Comparison of ENCODE assay signal across 27 mouse cellular contexts in genomic region chr10:47741667-47742066, GRCm38 (mm10).
"Had no signal": no experiment of that assay in that cellular context is flagged by ENCODE, and none has a peak within 500 bp of the region (broad histone marks: within the 10 kb centered on the region; RNA-seq: fewer than 3 reads in every experiment).

No protein-coding gene starts in this region.

- H3K36me3 ChIP-seq: limb, embryonic 10.5 days; limb, embryonic 12.5 days; limb, embryonic 13.5 days; limb, embryonic 15.5 days; liver, embryonic 12.5 days; liver, embryonic 13.5 days; liver, embryonic 15.5 days; lung, embryonic 15.5 days; midbrain, embryonic 10.5 days; midbrain, embryonic 12.5 days; midbrain, embryonic 13.5 days; midbrain, embryonic 15.5 days had no signal

- H3K4me2 ChIP-seq: limb, embryonic 12.5 days; limb, embryonic 13.5 days; limb, embryonic 15.5 days; liver, embryonic 11.5 days; liver, embryonic 12.5 days; liver, embryonic 13.5 days; liver, embryonic 15.5 days; lung, embryonic 14.5 days; lung, embryonic 15.5 days; midbrain, embryonic 11.5 days; midbrain, embryonic 12.5 days; midbrain, embryonic 13.5 days; midbrain, embryonic 15.5 days had no signal

- H3K27me3 ChIP-seq: limb, embryonic 12.5 days; limb, embryonic 13.5 days; limb, embryonic 15.5 days; liver, embryonic 12.5 days; liver, embryonic 13.5 days; liver, embryonic 15.5 days; lung, embryonic 15.5 days; megakaryocyte, embryonic 14.5 days; midbrain, embryonic 12.5 days; midbrain, embryonic 13.5 days; midbrain, embryonic 15.5 days had no signal

- H3K4me3 ChIP-seq: left cerebral cortex, adult 2 months; limb, embryonic 10.5 days; limb, embryonic 12.5 days; limb, embryonic 13.5 days; limb, embryonic 15.5 days; liver, embryonic 12.5 days; liver, embryonic 13.5 days; liver, embryonic 15.5 days; lung, embryonic 15.5 days; megakaryocyte, embryonic 14.5 days; midbrain, embryonic 10.5 days; midbrain, embryonic 12.5 days; midbrain, embryonic 13.5 days; midbrain, embryonic 15.5 days had no signal

- DNase-seq: left cerebral cortex, postnatal 4 days; liver; liver, embryonic 13.5 days; liver, postnatal 0 days; lung, adult 18-20 months; lung, adult 2 months; lung, embryonic 14.5 days; lung, postnatal 10 days; lung, postnatal 14 days; lung, postnatal 36 days; lung, postnatal 4 days; midbrain, embryonic 14.5 days had no signal
